Mouse (Mus musculus) kidney, embryonic 16.5 days (tissue): Measurements from ENCODE around the gene Rxfp3. TPM values are rescaled to one million over a fixed set of nuclear protein-coding genes. Genes with fewer than 3 reads are reported as not detected.

ENCODE experiments used
- ATAC-seq: fragments of 200-750 bp; cut with Nextera tagmentation; 2 replicates; pipeline ENCODE4 v1.8.0; 2017; ENCODE audit warnings: moderate TSS enrichment; ENCODE audit not compliant: low FRiP score, low TSS enrichment
- H3K27ac ChIP-seq: fragments of 300-500 bp; sonication (generic); 2 replicates; pipeline ENCODE4 v1.5.1; 2014; ENCODE audit warnings: low read length
- H3K27me3 ChIP-seq: fragments of 300-500 bp; sonication (generic); 2 replicates; pipeline ENCODE4 v1.6.1; 2014; ENCODE audit warnings: low read length, control low read depth, mixed read lengths; ENCODE audit not compliant: insufficient read depth
- H3K36me3 ChIP-seq: fragments of 300-500 bp; sonication (generic); 2 replicates; pipeline ENCODE4 v1.6.1; 2014; ENCODE audit warnings: low read length, control low read depth, mixed read lengths; ENCODE audit not compliant: insufficient read depth
- H3K4me1 ChIP-seq: fragments of 300-500 bp; sonication (generic); 2 replicates; pipeline ENCODE4 v1.6.1; 2014; ENCODE audit warnings: low read length, control low read depth, mixed read lengths; ENCODE audit not compliant: insufficient read depth
- H3K4me2 ChIP-seq: fragments of 300-500 bp; sonication (generic); replicated peaks from 2 replicates; pipeline ENCODE4 v1.6.1; 2014; ENCODE audit warnings: low read depth, low read length
- H3K4me3 ChIP-seq: fragments of 300-500 bp; sonication (generic); 2 replicates; pipeline ENCODE4 v1.5.1; 2014; ENCODE audit warnings: mild to moderate bottlenecking, low read length
- H3K9ac ChIP-seq: fragments of 300-500 bp; sonication (generic); replicated peaks from 2 replicates; pipeline ENCODE4 v1.6.1; 2014; ENCODE audit warnings: low read length
- H3K9me3 ChIP-seq: fragments of 300-500 bp; sonication (generic); 2 replicates; pipeline ENCODE4 v1.6.1; 2016; ENCODE audit warnings: low read length, control low read depth
- WGBS: fragments of 180-500 bp; shearing (Covaris S2); extraction: QIAGEN DNeasy Blood & Tissue Kit; methylation state at CpG from one replicate; pipeline ENCODE4 v1.1.7; 2014; 5-methylcytosine and 5-hydroxymethylcytosine counted together
- polyA plus RNA-seq: library from polyadenylated mRNA; unstranded; fragments of >200 nt; fragmentation: Nextera tagmentation; extraction: Ambion mirVana; gene quantifications from 2 replicates; pipeline ENCODE4 v1.2.1, GENCODE M21; 2015

Gene Rxfp3
- polyA plus RNA-seq, 1 experiment from 2014 or later, result 0.37 TPM

DNA sequence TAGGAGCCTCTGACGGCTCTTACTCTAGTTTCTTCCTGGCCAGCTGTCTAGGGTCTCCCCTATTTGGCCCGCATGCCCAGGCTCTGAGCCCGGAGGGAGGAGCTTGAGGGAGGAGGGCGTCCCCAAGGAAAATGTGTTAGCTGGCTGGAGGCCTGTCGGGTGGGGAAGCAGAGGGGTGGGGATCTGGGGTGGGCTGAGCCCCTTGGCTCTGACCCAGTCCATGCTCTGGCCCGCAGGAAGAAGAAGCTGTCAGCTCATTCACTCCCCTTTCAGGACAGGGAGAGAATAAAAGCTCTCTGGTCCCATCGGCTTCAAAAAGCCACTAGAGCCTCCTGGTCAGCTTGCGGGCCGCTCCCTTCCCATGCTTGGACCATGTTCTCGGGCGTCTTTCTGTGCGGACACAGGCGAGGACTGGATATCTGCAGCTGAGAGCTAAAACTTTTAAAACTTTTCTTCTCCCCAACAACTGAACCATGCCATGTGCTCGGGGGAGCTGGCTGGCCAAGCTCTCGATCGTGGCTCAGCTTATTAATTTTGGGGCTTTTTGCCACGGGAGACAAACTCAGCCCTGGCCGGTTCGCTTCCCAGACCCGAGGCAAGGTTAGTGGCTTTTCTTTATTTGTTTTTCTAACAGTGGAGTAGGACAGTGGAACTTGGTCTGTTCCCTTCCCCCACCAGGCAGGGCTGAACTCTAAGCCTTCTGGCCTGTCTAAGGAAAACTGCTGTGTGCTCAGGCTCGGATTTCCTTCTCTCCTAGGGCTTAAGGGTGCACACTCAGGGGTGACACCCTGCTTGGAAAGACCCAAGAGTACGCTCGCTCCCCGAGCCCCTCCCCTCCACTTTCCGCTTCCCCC, 27.0 kb upstream of the Rxfp3 start, which contains the start of gene Adamts12:
Adamts12 (plus strand) TSS at position 233 of the 854 bp plus-strand sequence.
- H3K4me3 ChIP-seq, result peak within 1 kb of the TSS; percentile 52
- H3K27ac ChIP-seq, result peak within 1 kb of the TSS; percentile 97
- H3K27me3 ChIP-seq, result no peaks in the 10 kb centered on the region
- ATAC-seq, result peak; percentile 92
- no peaks in the 10 kb centered on the region for H3K9me3 ChIP-seq
- H3K9ac ChIP-seq, result peak within 1 kb of the TSS; percentile 72
- peaks cover 30% of the 10 kb centered on the region for H3K4me1 ChIP-seq
- WGBS, result 1% methylated on average over 25 of the region's 25 CpGs
- H3K36me3 ChIP-seq, result no peaks in the 10 kb centered on the region
- peak within 1 kb of the TSS; percentile 77 for H3K4me2 ChIP-seq

GRCm38 (mm10) chr15:11064160-11064557, 26.4 kb upstream of the Rxfp3 start:
- Histone ChIP-seq H3K27me3 (no peaks in the 10 kb centered on the region), H3K9ac (no peak overlapping the region; the same call in 1 of the 2 replicates), H3K4me3 (peak overlapping the region; percentile 52; the same call in 1 of the 2 replicates), H3K4me2 (peak overlapping the region; percentile 77), H3K9me3 (no peaks in the 10 kb centered on the region), H3K36me3 (no peaks in the 10 kb centered on the region), H3K27ac (peak overlapping the region; percentile 97), H3K4me1 (peaks cover 30% of the 10 kb centered on the region)
- 4% methylated on average over 2 of the region's 2 CpGs for WGBS
- peak; percentile 7; the same call in 1 of the 2 replicates for ATAC-seq

DNA sequence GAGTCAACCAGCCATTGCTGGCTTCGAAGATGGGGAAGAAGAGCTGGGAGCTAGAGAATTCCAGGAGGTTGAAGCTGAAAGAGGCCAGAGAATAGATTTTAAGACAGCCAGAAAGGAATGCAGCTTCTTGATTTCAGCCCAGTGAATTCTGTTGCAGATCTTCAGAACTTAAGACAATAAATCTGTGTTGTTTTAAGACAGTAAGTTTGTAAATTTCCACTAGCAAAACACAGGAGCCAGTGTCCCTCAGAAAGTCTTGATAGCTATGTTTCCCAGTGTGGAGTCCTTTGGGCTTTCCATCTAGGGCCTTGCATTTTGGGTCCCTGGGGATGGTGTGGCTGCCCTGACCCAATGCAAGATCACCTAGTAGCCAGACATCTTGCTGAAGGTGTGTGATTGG, 25.1 kb upstream of the Rxfp3 start:
- Histone ChIP-seq H3K9me3 (no peaks in the 10 kb centered on the region), H3K27me3 (no peaks in the 10 kb centered on the region), H3K4me1 (peaks cover 30% of the 10 kb centered on the region), H3K4me3 (no peak overlapping the region), H3K27ac (peak overlapping the region; percentile 35), H3K9ac (no peak overlapping the region), H3K36me3 (no peaks in the 10 kb centered on the region), H3K4me2 (no peak overlapping the region)
- no peak for ATAC-seq
- 86% methylated on average over 1 of the region's 1 CpGs for WGBS

DNA sequence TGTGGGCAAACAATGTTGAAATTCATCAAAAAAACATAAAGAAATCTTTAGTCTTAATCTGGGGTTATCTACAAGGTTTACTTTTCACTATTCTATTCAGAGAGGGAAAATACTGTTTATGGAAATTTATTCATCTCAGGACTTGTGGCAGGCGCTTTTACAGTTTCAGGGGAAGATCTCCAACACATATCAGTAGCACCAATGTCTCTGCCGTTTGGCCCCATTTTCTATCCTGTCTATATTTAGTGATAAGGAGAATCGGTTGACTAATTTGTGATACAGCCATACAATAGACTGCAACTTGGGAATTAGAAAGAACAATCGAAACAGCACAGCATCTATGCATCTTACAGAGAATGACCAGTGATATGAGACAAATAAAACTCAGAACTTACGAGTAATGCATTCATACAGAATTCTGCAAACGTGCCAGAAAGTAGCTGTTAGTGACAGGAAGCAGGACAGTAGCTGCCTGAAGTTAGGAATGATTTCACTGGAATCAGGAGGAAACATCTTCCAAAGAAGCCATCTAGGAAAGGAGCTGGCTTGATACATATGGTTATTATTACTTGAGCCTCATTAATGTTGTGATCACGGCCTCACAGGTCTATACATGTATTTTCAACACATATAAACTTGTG, 16.8 kb upstream of the Rxfp3 start:
- no peak for ATAC-seq
- H3K4me2 ChIP-seq, result no peak overlapping the region
- no peak overlapping the region for H3K4me3 ChIP-seq
- no peaks in the 10 kb centered on the region for H3K27me3 ChIP-seq
- H3K9me3 ChIP-seq, result no peaks in the 10 kb centered on the region
- no peak overlapping the region for H3K9ac ChIP-seq
- H3K4me1 ChIP-seq, result no peaks in the 10 kb centered on the region
- WGBS, result 79% methylated on average over 7 of the region's 7 CpGs
- H3K36me3 ChIP-seq, result no peaks in the 10 kb centered on the region
- no peak overlapping the region for H3K27ac ChIP-seq

GRCm38 (mm10) chr15:11053678-11054439, 16.1 kb upstream of the Rxfp3 start:
- no peaks in the 10 kb centered on the region for H3K9me3 ChIP-seq
- no peak for ATAC-seq
- H3K4me2 ChIP-seq, result no peak overlapping the region
- H3K36me3 ChIP-seq, result no peaks in the 10 kb centered on the region
- H3K9ac ChIP-seq, result no peak overlapping the region
- no peak overlapping the region for H3K4me3 ChIP-seq
- H3K27me3 ChIP-seq, result no peaks in the 10 kb centered on the region
- no peaks in the 10 kb centered on the region for H3K4me1 ChIP-seq
- no peak overlapping the region for H3K27ac ChIP-seq
- 86% methylated on average over 10 of the region's 10 CpGs for WGBS

DNA sequence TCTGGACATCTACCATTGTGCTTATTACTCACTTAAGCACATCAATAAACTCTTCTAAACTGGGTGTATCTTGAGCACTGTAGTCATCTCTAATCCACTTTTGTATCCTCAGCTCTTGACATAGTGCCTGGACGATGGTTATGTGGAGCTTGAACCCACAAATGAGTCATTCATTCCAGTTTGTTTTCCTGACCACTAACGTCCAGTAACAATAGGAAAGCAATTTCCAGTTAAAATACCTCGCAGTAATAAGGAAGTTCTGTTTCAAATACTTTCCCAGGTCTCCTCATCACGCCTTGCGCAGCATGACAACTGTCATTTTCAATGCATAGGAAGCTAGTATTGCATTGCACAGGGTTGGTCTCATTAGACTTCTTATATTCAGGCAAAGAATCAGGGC, 5.0 kb upstream of the Rxfp3 start:
- no peak overlapping the region for H3K27ac ChIP-seq
- H3K4me2 ChIP-seq, result no peak overlapping the region
- no peaks in the 10 kb centered on the region for H3K36me3 ChIP-seq
- H3K9ac ChIP-seq, result no peak overlapping the region
- H3K4me3 ChIP-seq, result no peak overlapping the region
- peaks cover 7% of the 10 kb centered on the region; the same call in 1 of the 2 replicates for H3K4me1 ChIP-seq
- no peak for ATAC-seq
- no peaks in the 10 kb centered on the region for H3K9me3 ChIP-seq
- peaks cover 4% of the 10 kb centered on the region for H3K27me3 ChIP-seq
- WGBS, result 84% methylated on average over 5 of the region's 5 CpGs

DNA sequence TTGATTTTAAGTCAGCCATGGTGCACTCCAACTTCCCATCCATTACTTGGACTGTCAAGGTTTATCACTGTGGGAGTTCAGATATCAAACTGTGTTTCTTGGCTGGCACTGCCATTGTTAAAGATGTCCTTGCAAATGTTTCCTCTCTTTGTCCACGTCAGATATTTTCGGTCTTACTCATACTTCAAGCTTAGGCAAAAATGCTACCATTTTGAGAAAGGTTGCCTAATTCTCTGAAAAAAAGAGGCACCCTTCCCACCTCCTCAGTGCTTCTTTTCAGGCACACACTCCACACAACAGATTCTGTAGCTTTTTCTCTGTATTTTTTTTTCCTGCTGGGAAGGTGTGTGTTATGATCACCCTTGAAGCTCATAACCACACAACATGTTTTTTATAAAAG, 3.4 kb upstream of the Rxfp3 start:
- no peak overlapping the region for H3K27ac ChIP-seq
- ATAC-seq, result no peak
- H3K4me2 ChIP-seq, result no peak overlapping the region
- no peaks in the 10 kb centered on the region for H3K9me3 ChIP-seq
- no peak overlapping the region for H3K4me3 ChIP-seq
- H3K27me3 ChIP-seq, result peaks cover 20% of the 10 kb centered on the region
- 53% methylated on average over 2 of the region's 2 CpGs for WGBS
- H3K36me3 ChIP-seq, result no peaks in the 10 kb centered on the region
- peaks cover 23% of the 10 kb centered on the region; the same call in 1 of the 2 replicates for H3K4me1 ChIP-seq
- H3K9ac ChIP-seq, result no peak overlapping the region

- Histone ChIP-seq H3K27ac (no peak overlapping the region), H3K4me2 (no peak overlapping the region), H3K4me1 (peaks cover 30% of the 10 kb centered on the region; the same call in 1 of the 2 replicates), H3K4me3 (no peak overlapping the region), H3K27me3 (peaks cover 32% of the 10 kb centered on the region), H3K9ac (no peak overlapping the region), H3K9me3 (no peaks in the 10 kb centered on the region), H3K36me3 (no peaks in the 10 kb centered on the region)
- ATAC-seq, result peak; percentile 21; the same call in 1 of the 2 replicates
- 37% methylated on average over 5 of the region's 5 CpGs for WGBS
Observed at GRCm38 (mm10) chr15:11040067-11040466, 2.3 kb upstream of the Rxfp3 start.

GRCm38 (mm10) chr15:11038476-11038875, 685 bp upstream of the Rxfp3 start:
- H3K4me2 ChIP-seq, result no peak overlapping the region
- no peak overlapping the region for H3K4me3 ChIP-seq
- no peak overlapping the region for H3K27ac ChIP-seq
- 2% methylated on average over 12 of the region's 12 CpGs for WGBS
- peaks cover 46% of the 10 kb centered on the region for H3K27me3 ChIP-seq
- H3K9ac ChIP-seq, result no peak overlapping the region
- no peaks in the 10 kb centered on the region for H3K9me3 ChIP-seq
- no peak for ATAC-seq
- no peaks in the 10 kb centered on the region for H3K36me3 ChIP-seq
- peaks cover 24% of the 10 kb centered on the region; the same call in 1 of the 2 replicates for H3K4me1 ChIP-seq
